Mouse (Mus musculus) hindbrain, embryonic 13.5 days (tissue): ENCODE data around the gene Tbca. TPM values are rescaled to one million over a fixed set of nuclear protein-coding genes. Genes with fewer than 3 reads are reported as not detected.

Experiments used
- ATAC-seq: fragments of 200-750 bp; cut with Nextera tagmentation; 2 replicates; pipeline ENCODE4 v1.8.0; 2017; ENCODE audit warnings: moderate TSS enrichment; ENCODE audit not compliant: low FRiP score
- H3K27ac ChIP-seq: fragments of 300-500 bp; sonication (generic); 2 replicates; pipeline ENCODE4 v1.5.1; 2015; ENCODE audit warnings: inconsistent platforms, mild to moderate bottlenecking, moderate library complexity
- H3K27me3 ChIP-seq: fragments of 300-500 bp; sonication (generic); 2 replicates; pipeline ENCODE4 v1.6.1; 2015; ENCODE audit warnings: mild to moderate bottlenecking, inconsistent platforms
- H3K36me3 ChIP-seq: fragments of 300-500 bp; sonication (generic); 2 replicates; pipeline ENCODE4 v1.6.1; 2015; ENCODE audit warnings: mild to moderate bottlenecking, inconsistent platforms
- H3K4me1 ChIP-seq: fragments of 300-500 bp; sonication (generic); replicated peaks from 2 replicates; pipeline ENCODE4 v1.6.1; 2015; ENCODE audit warnings: inconsistent platforms
- H3K4me2 ChIP-seq: fragments of 300-500 bp; sonication (generic); 2 replicates; pipeline ENCODE4 v1.6.1; 2015; ENCODE audit warnings: inconsistent platforms, mild to moderate bottlenecking, moderate library complexity
- H3K4me3 ChIP-seq: fragments of 300-500 bp; sonication (generic); 2 replicates; pipeline ENCODE4 v1.5.1; 2015; ENCODE audit warnings: mild to moderate bottlenecking, inconsistent platforms
- H3K9ac ChIP-seq: fragments of 300-500 bp; sonication (generic); 2 replicates; pipeline ENCODE4 v1.6.1; 2015; ENCODE audit warnings: mild to moderate bottlenecking, inconsistent platforms
- H3K9me3 ChIP-seq: fragments of 300-500 bp; sonication (generic); 2 replicates; pipeline ENCODE4 v1.6.1; 2016; ENCODE audit warnings: inconsistent platforms
- WGBS: fragments of 180-500 bp; shearing (Covaris S2); methylation state at CpG from one replicate; pipeline ENCODE4 v1.1.7; 2015; 5-methylcytosine and 5-hydroxymethylcytosine counted together
- polyA plus RNA-seq: library from polyadenylated mRNA; unstranded; fragments of >200 nt; fragmentation: Nextera tagmentation; extraction: Ambion mirVana; gene quantifications from 2 replicates; pipeline ENCODE4 v1.2.1, GENCODE M21; 2015

The Tbca gene
- polyA plus RNA-seq, 1 experiment from 2014 or later, result 286 TPM

DNA sequence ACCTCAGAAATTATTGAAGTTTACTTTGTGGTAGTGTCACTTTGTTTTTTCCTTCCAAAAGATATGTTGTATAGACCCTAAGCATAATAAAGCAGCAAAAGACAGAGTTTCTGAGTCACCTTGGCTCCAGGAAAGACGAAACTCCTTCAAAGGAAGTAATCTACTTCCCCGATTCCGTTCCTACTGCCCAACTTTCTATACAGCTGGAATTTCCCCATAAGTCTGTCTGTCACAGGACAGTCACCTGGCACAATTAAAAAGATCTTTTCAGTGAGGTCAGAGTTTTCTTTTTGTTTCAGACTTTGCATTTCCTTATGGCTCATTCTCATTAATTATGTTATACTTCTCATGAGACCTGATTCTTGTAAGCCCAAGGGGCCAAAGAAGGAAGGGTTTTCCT, 25.1 kb downstream of the Tbca start:
- ATAC-seq, result no peak
- Histone ChIP-seq H3K27me3 (no peaks in the 10 kb centered on the region), H3K36me3 (no peaks in the 10 kb centered on the region), H3K27ac (no peak overlapping the region), H3K9ac (no peak overlapping the region), H3K4me2 (no peak overlapping the region), H3K9me3 (no peaks in the 10 kb centered on the region), H3K4me3 (no peak overlapping the region), H3K4me1 (peaks cover 21% of the 10 kb centered on the region)
- WGBS, result 85% methylated on average over 3 of the region's 3 CpGs

- 56% methylated on average over 3 of the region's 3 CpGs for WGBS
- no peak overlapping the region for H3K4me2 ChIP-seq
Observed at GRCm38 (mm10) chr13:94820516-94820915, 31.8 kb downstream of the Tbca start.

GRCm38 (mm10) chr13:94820956-94821355, 32.2 kb downstream of the Tbca start:
- Histone ChIP-seq H3K9ac (no peak overlapping the region), H3K27me3 (no peaks in the 10 kb centered on the region), H3K4me3 (no peak overlapping the region), H3K4me1 (peaks cover 17% of the 10 kb centered on the region), H3K4me2 (no peak overlapping the region), H3K27ac (no peak overlapping the region), H3K9me3 (no peaks in the 10 kb centered on the region), H3K36me3 (no peaks in the 10 kb centered on the region)
- ATAC-seq, result no peak
- WGBS, result 80% methylated on average over 2 of the region's 2 CpGs

More at GRCm38 (mm10) chr13:94820516-94820915, 31.8 kb downstream of the Tbca start:
- H3K36me3 ChIP-seq, result no peaks in the 10 kb centered on the region
- no peaks in the 10 kb centered on the region for H3K27me3 ChIP-seq
- H3K9me3 ChIP-seq, result no peaks in the 10 kb centered on the region
- peaks cover 21% of the 10 kb centered on the region for H3K4me1 ChIP-seq
- H3K27ac ChIP-seq, result no peak overlapping the region
- no peak overlapping the region for H3K4me3 ChIP-seq
- no peak for ATAC-seq
- no peak overlapping the region for H3K9ac ChIP-seq

- H3K27ac ChIP-seq, result no peak overlapping the region
- WGBS, result 95% methylated on average over 5 of the region's 5 CpGs
- no peaks in the 10 kb centered on the region for H3K27me3 ChIP-seq
- no peaks in the 10 kb centered on the region for H3K9me3 ChIP-seq
- peaks cover 11% of the 10 kb centered on the region; the same call in 1 of the 2 replicates for H3K4me1 ChIP-seq
- no peak overlapping the region for H3K4me2 ChIP-seq
- no peaks in the 10 kb centered on the region for H3K36me3 ChIP-seq
- no peak for ATAC-seq
- no peak overlapping the region for H3K4me3 ChIP-seq
- no peak overlapping the region for H3K9ac ChIP-seq
Observed at GRCm38 (mm10) chr13:94826389-94826788, 37.7 kb downstream of the Tbca start.

DNA sequence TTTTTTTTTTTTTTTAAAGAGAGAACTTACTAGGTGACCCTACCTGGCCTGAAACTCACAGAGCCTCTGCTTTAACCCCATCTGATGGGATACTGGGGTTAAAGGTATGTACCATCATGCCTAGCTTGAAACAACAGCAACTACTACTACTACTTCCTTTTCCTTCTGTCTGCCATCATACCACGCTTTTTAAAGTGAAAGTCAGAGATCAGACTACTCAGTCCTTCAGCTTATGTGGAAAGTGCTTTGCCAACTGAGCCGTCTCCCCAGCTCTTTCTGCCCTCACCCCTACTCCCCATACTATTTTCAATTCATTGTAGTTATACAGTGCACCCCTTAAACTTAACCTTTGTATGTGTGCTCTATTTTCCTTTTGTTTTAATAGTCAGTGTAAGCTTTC, 38.3 kb downstream of the Tbca start:
- no peak overlapping the region for H3K27ac ChIP-seq
- no peak for ATAC-seq
- WGBS, result 86% methylated on average over 2 of the region's 2 CpGs
- H3K9me3 ChIP-seq, result no peaks in the 10 kb centered on the region
- H3K4me2 ChIP-seq, result no peak overlapping the region
- no peaks in the 10 kb centered on the region for H3K27me3 ChIP-seq
- no peaks in the 10 kb centered on the region for H3K36me3 ChIP-seq
- H3K9ac ChIP-seq, result no peak overlapping the region
- peaks cover 11% of the 10 kb centered on the region; the same call in 1 of the 2 replicates for H3K4me1 ChIP-seq
- H3K4me3 ChIP-seq, result no peak overlapping the region

GRCm38 (mm10) chr13:94827847-94828246, 39.1 kb downstream of the Tbca start:
- WGBS, result 58% methylated on average over 2 of the region's 2 CpGs

DNA sequence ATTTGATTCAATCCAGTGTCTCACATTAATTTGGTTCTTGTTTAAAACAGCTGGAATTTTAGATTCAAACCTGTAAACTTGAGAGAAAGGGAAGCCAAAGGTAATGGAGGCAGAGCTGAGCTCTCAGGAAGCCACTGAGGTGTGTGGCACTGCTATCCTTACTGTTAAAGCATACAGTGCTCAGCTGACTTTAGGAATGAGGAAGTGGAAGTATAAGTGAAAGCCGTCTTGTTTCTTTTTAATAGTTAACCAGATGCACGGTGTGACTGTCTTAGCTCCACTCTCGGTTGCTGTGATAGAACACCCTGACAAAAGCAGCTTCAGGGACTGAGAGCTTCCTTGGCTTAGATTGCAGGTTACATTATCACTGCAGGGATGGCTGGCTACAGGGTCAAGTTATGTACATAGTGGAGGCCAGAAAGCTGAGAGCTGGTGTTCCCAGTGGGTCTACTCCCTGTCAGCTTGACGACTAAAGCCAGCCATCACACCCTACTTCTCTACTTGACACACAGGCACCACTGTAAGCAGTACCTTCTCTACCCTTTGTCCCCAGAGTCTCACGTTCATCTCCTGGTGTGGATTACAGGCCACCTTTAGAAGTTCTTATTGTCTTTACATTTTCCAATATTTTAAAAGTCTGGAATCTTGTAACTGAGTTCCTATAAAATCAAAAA, 49.5 kb downstream of the Tbca start:
- ATAC-seq, result peak; percentile 49; the same call in 1 of the 2 replicates
- Histone ChIP-seq H3K27ac (peak overlapping the region; percentile 66), H3K36me3 (peaks cover 37% of the 10 kb centered on the region), H3K4me1 (peaks cover 8% of the 10 kb centered on the region), H3K9me3 (no peaks in the 10 kb centered on the region), H3K4me3 (no peak overlapping the region), H3K4me2 (no peak overlapping the region), H3K27me3 (no peaks in the 10 kb centered on the region), H3K9ac (no peak overlapping the region)
- whole genome bisulfite sequencing, result 64% methylated on average over 5 of the region's 5 CpGs

More at GRCm38 (mm10) chr13:94827847-94828246, 39.1 kb downstream of the Tbca start:
- Histone ChIP-seq H3K27ac (no peak overlapping the region), H3K9ac (no peak overlapping the region), H3K4me3 (no peak overlapping the region), H3K4me1 (peaks cover 11% of the 10 kb centered on the region; the same call in 1 of the 2 replicates), H3K27me3 (no peaks in the 10 kb centered on the region), H3K36me3 (peaks cover 6% of the 10 kb centered on the region), H3K4me2 (no peak overlapping the region), H3K9me3 (no peaks in the 10 kb centered on the region)
- ATAC-seq, result no peak

DNA sequence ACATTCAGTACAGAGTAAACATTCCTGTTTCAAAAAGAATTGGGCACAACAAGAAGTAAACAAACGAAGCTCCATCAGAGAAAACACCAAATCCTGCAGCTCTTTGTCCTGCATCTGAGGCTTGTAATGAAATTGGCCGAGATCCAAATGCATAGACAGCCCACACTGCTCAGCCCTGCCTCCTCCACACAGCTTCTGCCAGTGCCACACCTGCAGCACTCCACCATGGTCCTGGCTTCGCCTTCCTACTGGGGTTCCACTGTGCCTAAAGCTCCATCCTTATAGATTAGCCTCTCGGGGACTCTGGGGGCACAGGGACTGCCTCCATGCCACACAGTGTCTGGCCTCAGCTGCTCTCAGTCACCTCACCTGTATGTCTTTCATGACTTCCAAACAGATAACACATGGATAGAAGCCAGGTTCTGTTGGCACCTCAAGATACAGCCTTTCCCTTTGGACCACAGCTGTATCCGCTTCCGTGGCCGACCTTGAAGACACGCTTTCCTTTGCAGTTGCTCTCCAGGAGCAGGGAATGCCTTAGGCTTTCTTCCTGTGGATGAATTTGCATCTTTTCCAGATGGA, 50.1 kb downstream of the Tbca start:
- 78% methylated on average over 8 of the region's 8 CpGs for WGBS

DNA sequence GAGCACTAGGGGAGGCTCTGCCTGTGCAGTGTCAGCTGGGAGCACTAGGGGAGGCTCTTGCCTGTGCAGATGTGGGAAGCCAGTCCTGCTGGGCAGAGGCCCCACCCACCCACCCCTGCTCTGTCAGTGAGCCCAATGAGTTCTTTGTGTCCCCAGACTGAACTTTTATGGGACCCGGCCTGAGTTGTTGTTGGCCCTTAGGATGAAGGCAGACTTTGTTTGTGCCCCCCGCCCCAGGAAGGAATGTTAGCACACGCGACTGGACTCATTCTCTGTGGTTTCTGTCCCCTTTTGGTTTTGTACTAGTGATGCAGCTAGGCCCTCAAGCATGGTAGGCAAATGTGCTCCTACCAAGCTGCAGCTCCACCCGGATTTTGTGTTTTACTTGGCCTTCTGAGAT, 54.5 kb downstream of the Tbca start:
- Histone ChIP-seq H3K27me3 (no peaks in the 10 kb centered on the region), H3K4me3 (no peak overlapping the region), H3K9me3 (no peaks in the 10 kb centered on the region), H3K36me3 (peaks cover 24% of the 10 kb centered on the region), H3K9ac (no peak overlapping the region), H3K27ac (no peak overlapping the region), H3K4me2 (no peak overlapping the region), H3K4me1 (peaks cover 5% of the 10 kb centered on the region)
- WGBS, result 72% methylated on average over 5 of the region's 5 CpGs
- ATAC-seq, result no peak

More for the DNA sequence above, 50.1 kb downstream of the Tbca start:
- Histone ChIP-seq H3K4me3 (no peak overlapping the region), H3K27me3 (no peaks in the 10 kb centered on the region), H3K9me3 (no peaks in the 10 kb centered on the region), H3K4me2 (no peak overlapping the region), H3K36me3 (peaks cover 36% of the 10 kb centered on the region), H3K4me1 (peaks cover 8% of the 10 kb centered on the region), H3K27ac (peak overlapping the region; percentile 65), H3K9ac (no peak overlapping the region; the same call in 1 of the 2 replicates)
- peak; percentile 84 for ATAC-seq

DNA sequence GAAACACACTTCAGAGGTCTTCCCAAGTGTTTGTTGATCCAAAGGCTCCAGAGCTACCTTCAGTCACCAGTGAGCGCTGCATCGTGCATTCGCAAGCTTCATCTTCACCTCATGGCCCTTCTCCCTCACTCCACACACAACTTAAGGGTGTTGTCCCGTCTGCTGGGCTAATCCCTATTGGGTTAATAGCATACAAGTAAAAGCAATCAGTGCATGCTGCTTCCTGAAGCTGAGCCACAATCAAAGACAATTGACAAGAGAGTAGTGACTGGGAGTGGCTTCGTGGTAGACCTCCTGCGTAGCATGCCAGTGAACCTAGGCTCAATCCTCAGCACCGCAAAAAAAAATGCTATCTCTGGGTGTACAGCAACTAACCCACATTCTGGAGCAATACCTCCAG, 59.2 kb downstream of the Tbca start:
- no peak overlapping the region for H3K4me2 ChIP-seq
- no peaks in the 10 kb centered on the region for H3K9me3 ChIP-seq
- H3K36me3 ChIP-seq, result peaks cover 8% of the 10 kb centered on the region; the same call in 1 of the 2 replicates
- ATAC-seq, result no peak
- peaks cover 5% of the 10 kb centered on the region for H3K27me3 ChIP-seq
- no peak overlapping the region for H3K27ac ChIP-seq
- no peak overlapping the region for H3K4me3 ChIP-seq
- H3K4me1 ChIP-seq, result no peaks in the 10 kb centered on the region
- 85% methylated on average over 7 of the region's 7 CpGs for WGBS
- H3K9ac ChIP-seq, result no peak overlapping the region

- WGBS, result 87% methylated on average over 13 of the region's 13 CpGs
- H3K4me3 ChIP-seq, result no peak overlapping the region
- no peak overlapping the region for H3K27ac ChIP-seq
- no peaks in the 10 kb centered on the region for H3K36me3 ChIP-seq
- H3K9me3 ChIP-seq, result no peaks in the 10 kb centered on the region
- H3K4me2 ChIP-seq, result no peak overlapping the region
- no peaks in the 10 kb centered on the region for H3K4me1 ChIP-seq
- no peak for ATAC-seq
- H3K27me3 ChIP-seq, result peaks cover 15% of the 10 kb centered on the region
- H3K9ac ChIP-seq, result no peak overlapping the region
Observed at GRCm38 (mm10) chr13:94849351-94849750, 60.6 kb downstream of the Tbca start.

- 77% methylated on average over 8 of the region's 8 CpGs for WGBS
- H3K4me1 ChIP-seq, result no peaks in the 10 kb centered on the region
- no peak overlapping the region for H3K4me3 ChIP-seq
- H3K9ac ChIP-seq, result no peak overlapping the region
- H3K4me2 ChIP-seq, result no peak overlapping the region
- no peaks in the 10 kb centered on the region for H3K9me3 ChIP-seq
- ATAC-seq, result no peak
- H3K36me3 ChIP-seq, result no peaks in the 10 kb centered on the region
- peaks cover 65% of the 10 kb centered on the region for H3K27me3 ChIP-seq
- H3K27ac ChIP-seq, result no peak overlapping the region
Observed at GRCm38 (mm10) chr13:94858016-94858575, 69.4 kb downstream of the Tbca start.
